Mouse (Mus musculus): ENCODE results near the gene Med29. TPM values are rescaled to one million over a fixed set of nuclear protein-coding genes. Genes with fewer than 3 reads are reported as not detected.

The Med29 gene
- polyA plus RNA-seq, 1 experiment from 2014 or later = 44.8 TPM

GRCm38 (mm10) chr7:28357984-28358383 lies 34.5 kb downstream of the Med29 start:
- Histone ChIP-seq H3K36me3 (peaks cover 58% of the 10 kb centered on the region), H3K27ac (peak overlapping the region; percentile 50), H3K4me3 (replicated peaks) (0 out of 2 replicates have a peak overlapping the region, but pooled peaks have one; percentile 0), H3K9ac (no peak overlapping the region), H3K4me2 (peak overlapping the region; percentile 14; the same call in 1 of the 2 replicates), H3K27me3 (replicated peaks) (no peaks in the 10 kb centered on the region), H3K9me3 (no peaks in the 10 kb centered on the region), H3K4me1 (peaks cover 27% of the 10 kb centered on the region)
- 4% methylated on average over 5 of the region's 5 CpGs for WGBS
- no peak for ATAC-seq (ENCODE audit: insufficient read depth, low FRiP score, low read depth)

DNA sequence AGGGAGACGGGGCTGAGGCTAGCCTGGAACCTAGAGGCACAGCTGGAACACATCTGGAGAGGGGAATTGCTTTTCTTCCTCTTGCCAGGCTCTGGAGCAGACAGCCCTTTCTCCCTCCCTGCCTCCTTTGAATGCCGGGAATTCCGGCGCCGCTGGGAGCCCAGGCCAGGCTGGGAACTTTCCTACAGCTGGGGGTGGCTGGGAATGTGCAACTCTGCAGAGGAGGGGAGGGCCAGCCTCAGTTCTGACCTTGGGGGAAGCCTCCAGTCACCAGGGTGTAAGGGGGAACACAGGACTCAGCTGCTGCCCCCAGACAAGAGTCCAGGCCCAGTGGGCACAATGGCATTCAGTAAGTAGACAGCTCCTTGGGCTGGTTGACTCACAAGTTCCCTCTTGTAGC lies 35.5 kb downstream of the Med29 start:
- Histone ChIP-seq H3K4me3 (replicated peaks) (no peak overlapping the region), H3K9ac (no peak overlapping the region), H3K4me2 (no peak overlapping the region), H3K36me3 (peaks cover 50% of the 10 kb centered on the region), H3K4me1 (peaks cover 27% of the 10 kb centered on the region), H3K9me3 (no peaks in the 10 kb centered on the region), H3K27me3 (replicated peaks) (no peaks in the 10 kb centered on the region), H3K27ac (peak overlapping the region; percentile 50)
- peak; percentile 30; the same call in 1 of the 2 replicates for ATAC-seq (ENCODE audit: insufficient read depth, low FRiP score, low read depth)
- WGBS = 6% methylated on average over 5 of the region's 5 CpGs

DNA sequence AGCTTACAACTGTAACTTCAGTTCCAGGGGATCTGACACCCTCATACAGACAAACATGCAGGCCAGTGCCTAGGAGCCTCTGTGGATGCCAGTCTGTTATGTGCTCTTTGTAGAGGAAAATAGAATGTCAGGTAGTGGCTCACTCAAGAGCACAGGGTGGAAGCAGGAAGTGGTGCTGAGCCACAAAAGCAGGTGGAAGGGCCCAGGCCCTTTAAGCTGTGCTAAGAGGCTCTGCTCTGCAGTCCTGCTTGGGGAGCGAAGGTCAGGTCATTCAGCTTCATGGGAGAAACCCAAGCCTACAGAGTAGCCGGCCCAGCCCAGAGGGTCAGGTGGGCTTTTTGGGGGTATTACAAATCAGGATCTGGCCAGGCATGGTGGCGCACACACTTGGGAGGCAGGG lies 37.3 kb downstream of the Med29 start:
- Histone ChIP-seq H3K27me3 (replicated peaks) (no peaks in the 10 kb centered on the region), H3K9me3 (no peaks in the 10 kb centered on the region), H3K4me2 (no peak overlapping the region), H3K27ac (no peak overlapping the region), H3K4me1 (peaks cover 32% of the 10 kb centered on the region), H3K4me3 (replicated peaks) (no peak overlapping the region), H3K9ac (no peak overlapping the region), H3K36me3 (peaks cover 33% of the 10 kb centered on the region)
- no peak for ATAC-seq (ENCODE audit: insufficient read depth, low FRiP score, low read depth)
- WGBS = 87% methylated on average over 3 of the region's 3 CpGs

DNA sequence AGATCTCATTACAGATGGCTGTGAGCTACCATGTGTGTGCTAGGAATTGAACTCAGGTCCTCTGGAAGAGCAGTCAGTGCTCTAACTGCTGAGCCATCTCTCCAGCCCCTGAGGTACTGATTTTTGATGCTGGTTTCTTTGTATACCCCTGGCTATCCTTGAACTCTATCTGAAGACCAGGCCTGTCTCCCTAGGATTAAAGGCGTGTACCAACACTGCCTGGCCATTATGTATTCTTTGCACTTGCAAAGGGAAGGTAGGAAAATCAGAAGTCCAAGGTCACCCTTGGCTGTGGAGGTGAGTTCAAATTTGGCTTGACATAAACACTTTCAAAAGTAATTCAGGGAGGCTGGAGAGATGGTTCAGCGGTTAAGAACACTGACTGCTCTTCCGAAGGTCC lies 37.9 kb downstream of the Med29 start:
- Histone ChIP-seq H3K4me1 (peaks cover 35% of the 10 kb centered on the region), H3K36me3 (peaks cover 27% of the 10 kb centered on the region), H3K9me3 (no peaks in the 10 kb centered on the region), H3K27ac (no peak overlapping the region), H3K9ac (no peak overlapping the region), H3K27me3 (replicated peaks) (no peaks in the 10 kb centered on the region), H3K4me3 (replicated peaks) (no peak overlapping the region), H3K4me2 (no peak overlapping the region)
- ATAC-seq (ENCODE audit: insufficient read depth, low FRiP score, low read depth) = no peak
- 89% methylated on average over 3 of the region's 3 CpGs for WGBS

DNA sequence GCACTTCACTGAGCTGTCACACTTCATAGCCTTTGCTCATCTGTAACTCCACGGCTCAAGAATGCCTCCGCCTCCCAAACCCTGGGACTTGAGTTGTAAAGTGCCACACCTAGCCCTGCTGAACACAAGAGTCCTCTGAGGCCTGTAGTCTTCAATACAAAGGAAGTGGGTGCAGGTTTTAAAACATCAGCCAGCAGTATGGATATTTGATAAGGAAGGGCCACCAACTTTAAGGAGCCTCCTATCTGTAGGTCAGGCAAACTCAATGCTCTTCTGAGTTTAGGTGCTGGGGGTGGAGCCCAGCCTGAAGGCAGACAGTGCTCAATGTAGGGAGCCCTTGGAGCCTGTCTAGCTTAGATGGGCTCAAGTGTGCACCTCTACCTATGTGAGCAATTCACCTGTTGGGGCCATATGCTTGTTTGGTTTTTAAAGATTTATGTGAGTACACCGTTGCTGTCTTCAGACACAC lies 38.4 kb downstream of the Med29 start:
- Histone ChIP-seq H3K9me3 (no peaks in the 10 kb centered on the region), H3K36me3 (peaks cover 23% of the 10 kb centered on the region), H3K27ac (no peak overlapping the region), H3K27me3 (replicated peaks) (no peaks in the 10 kb centered on the region), H3K9ac (no peak overlapping the region), H3K4me1 (peaks cover 37% of the 10 kb centered on the region), H3K4me3 (replicated peaks) (no peak overlapping the region), H3K4me2 (no peak overlapping the region)
- WGBS = 84% methylated on average over 3 of the region's 3 CpGs
- no peak for ATAC-seq (ENCODE audit: insufficient read depth, low FRiP score, low read depth)

GRCm38 (mm10) chr7:28353267-28353666 lies 39.2 kb downstream of the Med29 start:
- Histone ChIP-seq H3K4me3 (replicated peaks) (no peak overlapping the region), H3K36me3 (peaks cover 20% of the 10 kb centered on the region), H3K4me1 (peaks cover 31% of the 10 kb centered on the region), H3K9me3 (no peaks in the 10 kb centered on the region), H3K4me2 (no peak overlapping the region), H3K9ac (no peak overlapping the region), H3K27me3 (replicated peaks) (no peaks in the 10 kb centered on the region), H3K27ac (no peak overlapping the region)
- ATAC-seq (ENCODE audit: insufficient read depth, low FRiP score, low read depth) = no peak
- 89% methylated on average over 2 of the region's 2 CpGs for WGBS

DNA sequence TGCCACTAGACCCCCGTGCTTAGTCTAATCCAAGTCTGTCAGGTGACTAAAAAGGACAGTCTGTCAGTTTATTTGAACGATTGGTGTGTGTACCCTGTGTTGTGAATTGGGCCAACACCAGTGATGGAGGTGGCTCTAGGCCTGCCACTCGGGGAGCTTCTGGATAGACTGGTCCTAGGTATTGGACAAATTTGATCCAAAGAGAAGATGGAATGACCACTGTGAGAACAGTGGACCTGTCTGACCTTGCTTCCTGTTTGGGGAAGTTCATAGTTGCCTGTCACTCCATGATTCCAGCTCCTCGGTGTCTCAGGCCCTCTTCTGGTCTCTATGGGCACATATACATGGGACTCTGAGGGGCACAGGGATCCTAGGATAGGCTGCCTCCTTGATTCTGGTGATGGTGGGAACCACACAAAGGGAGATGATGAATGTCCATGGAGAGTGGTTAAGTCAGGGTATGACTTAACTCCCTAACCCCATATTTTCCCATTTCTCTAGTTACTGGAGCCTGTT lies 40.8 kb downstream of the Med29 start:
- Histone ChIP-seq H3K9me3 (no peaks in the 10 kb centered on the region), H3K4me3 (replicated peaks) (peak overlapping the region; percentile 92), H3K27me3 (replicated peaks) (no peaks in the 10 kb centered on the region), H3K36me3 (peaks cover 20% of the 10 kb centered on the region), H3K4me1 (peaks cover 17% of the 10 kb centered on the region), H3K9ac (peak overlapping the region; percentile 95; the same call in 1 of the 2 replicates), H3K4me2 (peak overlapping the region; percentile 66), H3K27ac (peak overlapping the region; percentile 80; the same call in 1 of the 2 replicates)
- ATAC-seq (ENCODE audit: insufficient read depth, low FRiP score, low read depth) = no peak
- WGBS = 30% methylated on average over 4 of the region's 4 CpGs

- WGBS = under 1% methylated on average over 49 of the region's 50 CpGs
- peak; percentile 93 for ATAC-seq (ENCODE audit: insufficient read depth, low FRiP score, low read depth)
Measured at GRCm38 (mm10) chr7:28350155-28350883, 42.2 kb downstream of the Med29 start, which contains the start of gene Rps16. TSS of gene Rps16 (plus strand) at chr7:28350652.

GRCm38 (mm10) chr7:28348601-28349000 lies 43.9 kb downstream of the Med29 start:
- no peak overlapping the region for H3K9ac ChIP-seq
- no peaks in the 10 kb centered on the region for H3K27me3 ChIP-seq (replicated peaks)
- 83% methylated on average over 7 of the region's 7 CpGs for WGBS
- no peaks in the 10 kb centered on the region for H3K9me3 ChIP-seq
- H3K36me3 ChIP-seq = peaks cover 8% of the 10 kb centered on the region
- no peak overlapping the region for H3K4me2 ChIP-seq
- no peak overlapping the region for H3K27ac ChIP-seq
- ATAC-seq (ENCODE audit: insufficient read depth, low FRiP score, low read depth) = no peak
- peaks cover 15% of the 10 kb centered on the region for H3K4me1 ChIP-seq
- H3K4me3 ChIP-seq (replicated peaks) = no peak overlapping the region

More at GRCm38 (mm10) chr7:28350155-28350883, 42.2 kb downstream of the Med29 start, which contains the start of gene Rps16:
- Histone ChIP-seq H3K9ac (peak within 1 kb of the TSS; percentile 95), H3K9me3 (no peaks in the 10 kb centered on the region), H3K4me2 (peak within 1 kb of the TSS; percentile 66), H3K4me1 (peaks cover 15% of the 10 kb centered on the region), H3K36me3 (peaks cover 20% of the 10 kb centered on the region), H3K27ac (peak within 1 kb of the TSS; percentile 95), H3K4me3 (replicated peaks) (peak within 1 kb of the TSS; percentile 92), H3K27me3 (replicated peaks) (no peaks in the 10 kb centered on the region)

- WGBS = 60% methylated on average over 3 of the region's 3 CpGs
Measured at GRCm38 (mm10) chr7:28347746-28348145, 44.8 kb downstream of the Med29 start.

GRCm38 (mm10) chr7:28344637-28345036 lies 47.9 kb downstream of the Med29 start:
- ATAC-seq (ENCODE audit: insufficient read depth, low FRiP score, low read depth) = peak; percentile 13; the same call in 1 of the 2 replicates
- WGBS = 3% methylated on average over 4 of the region's 4 CpGs
- Histone ChIP-seq H3K27me3 (replicated peaks) (no peaks in the 10 kb centered on the region), H3K9ac (no peak overlapping the region), H3K27ac (no peak overlapping the region), H3K4me2 (no peak overlapping the region), H3K9me3 (no peaks in the 10 kb centered on the region), H3K4me1 (peaks cover 6% of the 10 kb centered on the region; the same call in 1 of the 2 replicates), H3K36me3 (no peaks in the 10 kb centered on the region), H3K4me3 (replicated peaks) (no peak overlapping the region)

More at GRCm38 (mm10) chr7:28347746-28348145, 44.8 kb downstream of the Med29 start:
- H3K4me3 ChIP-seq (replicated peaks) = no peak overlapping the region
- no peaks in the 10 kb centered on the region for H3K36me3 ChIP-seq
- no peak overlapping the region for H3K27ac ChIP-seq
- no peak overlapping the region for H3K4me2 ChIP-seq
- no peak overlapping the region for H3K9ac ChIP-seq
- no peaks in the 10 kb centered on the region for H3K9me3 ChIP-seq
- peaks cover 15% of the 10 kb centered on the region for H3K4me1 ChIP-seq
- H3K27me3 ChIP-seq (replicated peaks) = no peaks in the 10 kb centered on the region
- ATAC-seq (ENCODE audit: insufficient read depth, low FRiP score, low read depth) = no peak

- peaks cover 3% of the 10 kb centered on the region; the same call in 1 of the 2 replicates for H3K4me1 ChIP-seq
- no peak overlapping the region for H3K4me3 ChIP-seq (replicated peaks)
- H3K27me3 ChIP-seq (replicated peaks) = no peaks in the 10 kb centered on the region
- no peak for ATAC-seq (ENCODE audit: insufficient read depth, low FRiP score, low read depth)
- WGBS = 25% methylated on average over 7 of the region's 7 CpGs
- no peak overlapping the region for H3K9ac ChIP-seq
- no peaks in the 10 kb centered on the region for H3K9me3 ChIP-seq
- H3K27ac ChIP-seq = no peak overlapping the region
- no peak overlapping the region for H3K4me2 ChIP-seq
- H3K36me3 ChIP-seq = no peaks in the 10 kb centered on the region
Measured at GRCm38 (mm10) chr7:28341381-28341780, 51.1 kb downstream of the Med29 start.

All from stomach, embryonic 15.5 days (tissue).